Mouse (Mus musculus): ENCODE measurements around the gene Ofcc1. TPM values are rescaled to one million over a fixed set of nuclear protein-coding genes. Genes with fewer than 3 reads are reported as not detected.

Gene Ofcc1
- polyA plus RNA-seq (2012; ENCODE audit: insufficient read depth, insufficient read length, missing spikeins) = not detected in 2 replicates

DNA sequence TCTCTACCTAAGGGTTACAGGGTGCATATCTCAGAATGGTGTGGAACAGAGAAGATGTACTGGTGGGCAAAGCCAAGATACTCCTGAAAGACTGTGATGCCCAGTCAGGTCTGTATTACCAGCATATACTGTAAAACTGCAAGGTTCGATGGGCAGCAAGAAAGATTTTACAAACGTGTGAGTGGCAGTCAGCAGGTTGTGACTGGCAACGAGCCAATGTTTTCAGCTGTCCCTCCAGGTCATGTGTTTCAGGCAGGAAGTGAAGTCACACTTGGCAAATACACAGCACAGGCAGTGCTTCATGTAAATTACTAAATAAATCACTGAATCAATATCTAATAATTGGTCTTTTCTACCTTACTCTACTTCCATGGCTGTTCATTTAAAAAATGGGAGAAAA is at the start of gene Ofcc1:
Gene Ofcc1 (minus strand): TSS at position 163 of the 400 bp plus-strand sequence.
- H3K27ac ChIP-seq (ENCODE audit: insufficient read depth, low read depth, low read length) = no peak within 1 kb of the TSS
- no peaks in the 10 kb centered on the region for H3K4me1 ChIP-seq (ENCODE audit: control insufficient read depth, insufficient read depth, low read length)
- H3K4me3 ChIP-seq (ENCODE audit: insufficient read depth, low read length) = no peak within 1 kb of the TSS
- TF ChIP-seq POLR2A (IDR thresholded peaks at IDR 0.05; ENCODE audit: borderline replicate concordance, low read depth, low read length) (no peak), CTCF (IDR thresholded peaks at IDR 0.05; ENCODE audit: low read depth, low read length) (no peak)

- Histone ChIP-seq H3K4me3 (ENCODE audit: insufficient read depth, low read length) (no peak overlapping the region), H3K27ac (ENCODE audit: insufficient read depth, low read depth, low read length) (no peak overlapping the region), H3K4me1 (ENCODE audit: control insufficient read depth, insufficient read depth, low read length) (no peaks in the 10 kb centered on the region)
- TF ChIP-seq POLR2A (IDR thresholded peaks at IDR 0.05; ENCODE audit: borderline replicate concordance, low read depth, low read length) (no peak), CTCF (IDR thresholded peaks at IDR 0.05; ENCODE audit: low read depth, low read length) (no peak)
Observed at GRCm38 (mm10) chr13:40390120-40390519, 28.9 kb upstream of the Ofcc1 start.

GRCm38 (mm10) chr13:40387446-40387845 is 26.2 kb upstream of the Ofcc1 start:
- no peaks in the 10 kb centered on the region for H3K4me1 ChIP-seq (ENCODE audit: control insufficient read depth, insufficient read depth, low read length)
- H3K4me3 ChIP-seq (ENCODE audit: insufficient read depth, low read length) = no peak overlapping the region
- H3K27ac ChIP-seq (ENCODE audit: insufficient read depth, low read depth, low read length) = no peak overlapping the region
- no peak for TF ChIP-seq CTCF (IDR thresholded peaks at IDR 0.05; ENCODE audit: low read depth, low read length)
- no peak for TF ChIP-seq POLR2A (IDR thresholded peaks at IDR 0.05; ENCODE audit: borderline replicate concordance, low read depth, low read length)

DNA sequence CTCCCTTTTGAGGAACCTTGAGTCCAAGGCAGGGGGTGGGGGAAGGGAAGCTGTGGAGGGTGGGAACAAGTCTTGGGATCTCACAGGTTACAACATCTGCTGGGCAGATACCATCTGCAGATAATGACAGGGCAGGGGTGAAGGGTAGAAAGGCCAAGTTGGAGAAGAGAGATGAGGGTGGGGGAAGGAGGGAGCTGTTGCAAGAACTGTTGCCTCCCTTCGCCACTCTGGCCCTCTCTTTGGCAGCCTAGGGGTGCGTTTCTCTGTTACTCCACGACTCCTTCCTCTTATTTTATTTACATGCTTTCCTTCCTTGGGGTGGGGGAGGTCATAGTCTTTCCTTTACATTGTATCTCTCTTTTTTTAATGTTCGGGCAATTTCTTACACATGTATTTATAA is 23.7 kb upstream of the Ofcc1 start:
- H3K4me1 ChIP-seq (ENCODE audit: control insufficient read depth, insufficient read depth, low read length) = no peaks in the 10 kb centered on the region
- TF ChIP-seq CTCF (IDR thresholded peaks at IDR 0.05; ENCODE audit: low read depth, low read length) (no peak), POLR2A (IDR thresholded peaks at IDR 0.05; ENCODE audit: borderline replicate concordance, low read depth, low read length) (no peak)
- H3K27ac ChIP-seq (ENCODE audit: insufficient read depth, low read depth, low read length) = no peak overlapping the region
- H3K4me3 ChIP-seq (ENCODE audit: insufficient read depth, low read length) = no peak overlapping the region

GRCm38 (mm10) chr13:40376773-40377172 is 15.5 kb upstream of the Ofcc1 start:
- Histone ChIP-seq H3K27ac (ENCODE audit: insufficient read depth, low read depth, low read length) (no peak overlapping the region), H3K4me1 (ENCODE audit: control insufficient read depth, insufficient read depth, low read length) (no peaks in the 10 kb centered on the region), H3K4me3 (ENCODE audit: insufficient read depth, low read length) (no peak overlapping the region)
- TF ChIP-seq POLR2A (IDR thresholded peaks at IDR 0.05; ENCODE audit: borderline replicate concordance, low read depth, low read length) = no peak
- no peak for TF ChIP-seq CTCF (IDR thresholded peaks at IDR 0.05; ENCODE audit: low read depth, low read length)

GRCm38 (mm10) chr13:40366762-40367161 is 5.5 kb upstream of the Ofcc1 start:
- Histone ChIP-seq H3K27ac (ENCODE audit: insufficient read depth, low read depth, low read length) (no peak overlapping the region), H3K4me1 (ENCODE audit: control insufficient read depth, insufficient read depth, low read length) (no peaks in the 10 kb centered on the region), H3K4me3 (ENCODE audit: insufficient read depth, low read length) (no peak overlapping the region)
- TF ChIP-seq CTCF (IDR thresholded peaks at IDR 0.05; ENCODE audit: low read depth, low read length) (no peak), POLR2A (IDR thresholded peaks at IDR 0.05; ENCODE audit: borderline replicate concordance, low read depth, low read length) (no peak)

DNA sequence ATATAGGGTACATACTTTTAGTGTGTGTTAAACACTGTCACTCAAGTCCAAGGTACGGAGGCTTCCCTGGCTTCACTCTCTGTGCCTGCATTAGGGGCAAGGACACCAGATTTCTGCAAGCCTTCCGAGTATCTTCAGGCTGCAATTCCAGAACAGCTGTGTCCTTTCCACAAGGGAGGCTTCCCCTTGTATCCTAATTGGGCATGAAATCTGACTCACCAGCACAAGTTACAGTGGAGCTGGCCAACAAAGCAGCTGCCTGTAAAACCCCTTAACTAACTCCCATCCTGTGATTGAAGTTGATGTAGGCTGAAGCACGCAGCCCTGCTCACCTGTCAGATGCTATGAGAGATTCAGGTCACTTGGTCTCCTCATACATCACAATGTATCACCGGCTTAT is 3.6 kb upstream of the Ofcc1 start:
- Histone ChIP-seq H3K4me3 (ENCODE audit: insufficient read depth, low read length) (no peak overlapping the region), H3K27ac (ENCODE audit: insufficient read depth, low read depth, low read length) (no peak overlapping the region), H3K4me1 (ENCODE audit: control insufficient read depth, insufficient read depth, low read length) (no peaks in the 10 kb centered on the region)
- TF ChIP-seq CTCF (IDR thresholded peaks at IDR 0.05; ENCODE audit: low read depth, low read length) = no peak
- TF ChIP-seq POLR2A (IDR thresholded peaks at IDR 0.05; ENCODE audit: borderline replicate concordance, low read depth, low read length) = no peak

GRCm38 (mm10) chr13:40360692-40361091 is 558 bp downstream of the Ofcc1 start:
- Histone ChIP-seq H3K4me1 (ENCODE audit: control insufficient read depth, insufficient read depth, low read length) (no peaks in the 10 kb centered on the region), H3K4me3 (ENCODE audit: insufficient read depth, low read length) (no peak overlapping the region), H3K27ac (ENCODE audit: insufficient read depth, low read depth, low read length) (no peak overlapping the region)
- TF ChIP-seq POLR2A (IDR thresholded peaks at IDR 0.05; ENCODE audit: borderline replicate concordance, low read depth, low read length) = no peak
- TF ChIP-seq CTCF (IDR thresholded peaks at IDR 0.05; ENCODE audit: low read depth, low read length) = no peak

DNA sequence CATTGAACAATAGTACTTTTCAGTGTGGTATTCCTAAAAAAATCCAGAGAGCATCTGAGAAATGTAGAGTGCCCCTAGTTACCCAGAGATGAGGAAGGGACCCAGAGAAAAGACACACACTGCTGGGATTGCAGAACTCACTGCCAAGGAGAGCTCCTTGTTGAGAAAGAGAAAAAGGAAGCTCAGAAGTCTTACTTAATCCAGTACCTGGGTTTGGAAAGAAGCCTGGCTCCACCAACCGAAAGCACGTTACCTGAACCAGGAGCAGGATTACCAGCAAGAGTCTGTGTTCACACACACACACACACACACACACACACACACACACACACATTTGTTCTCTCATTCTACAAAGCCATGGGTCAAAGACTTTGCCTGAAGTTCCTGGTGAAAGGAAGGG is 14.2 kb downstream of the Ofcc1 start:
- Histone ChIP-seq H3K4me1 (ENCODE audit: control insufficient read depth, insufficient read depth, low read length) (no peaks in the 10 kb centered on the region), H3K4me3 (ENCODE audit: insufficient read depth, low read length) (no peak overlapping the region), H3K27ac (ENCODE audit: insufficient read depth, low read depth, low read length) (no peak overlapping the region)
- TF ChIP-seq CTCF (IDR thresholded peaks at IDR 0.05; ENCODE audit: low read depth, low read length) (no peak), POLR2A (IDR thresholded peaks at IDR 0.05; ENCODE audit: borderline replicate concordance, low read depth, low read length) (no peak)

DNA sequence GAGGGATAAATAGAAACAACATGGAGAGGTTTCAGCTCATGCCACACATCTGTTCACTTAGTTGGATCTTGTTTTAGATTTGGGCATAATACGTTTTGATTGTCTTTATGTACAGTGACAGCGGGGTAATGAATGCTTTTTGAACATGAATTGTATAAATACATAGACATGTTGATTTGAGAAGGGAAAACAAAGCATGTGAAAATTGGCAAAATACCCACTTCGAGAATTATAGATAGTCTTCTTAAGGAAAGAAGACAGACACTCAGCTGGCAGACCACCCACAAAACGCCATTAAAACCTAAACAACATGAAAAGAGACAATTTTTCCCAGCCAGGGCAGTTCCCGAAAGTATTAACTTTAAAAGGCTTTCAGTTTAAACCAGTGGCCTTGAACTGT is 37.9 kb downstream of the Ofcc1 start:
- H3K4me1 ChIP-seq (ENCODE audit: control insufficient read depth, insufficient read depth, low read length) = no peaks in the 10 kb centered on the region
- TF ChIP-seq POLR2A (IDR thresholded peaks at IDR 0.05; ENCODE audit: borderline replicate concordance, low read depth, low read length) = no peak
- TF ChIP-seq CTCF (IDR thresholded peaks at IDR 0.05; ENCODE audit: low read depth, low read length) = no peak
- no peak overlapping the region for H3K27ac ChIP-seq (ENCODE audit: insufficient read depth, low read depth, low read length)

More for the DNA sequence above, 37.9 kb downstream of the Ofcc1 start:
- no peak overlapping the region for H3K4me3 ChIP-seq (ENCODE audit: insufficient read depth, low read length)

All from bone marrow macrophage, adult 2 months (primary cell).